In the genomic region with DNA sequence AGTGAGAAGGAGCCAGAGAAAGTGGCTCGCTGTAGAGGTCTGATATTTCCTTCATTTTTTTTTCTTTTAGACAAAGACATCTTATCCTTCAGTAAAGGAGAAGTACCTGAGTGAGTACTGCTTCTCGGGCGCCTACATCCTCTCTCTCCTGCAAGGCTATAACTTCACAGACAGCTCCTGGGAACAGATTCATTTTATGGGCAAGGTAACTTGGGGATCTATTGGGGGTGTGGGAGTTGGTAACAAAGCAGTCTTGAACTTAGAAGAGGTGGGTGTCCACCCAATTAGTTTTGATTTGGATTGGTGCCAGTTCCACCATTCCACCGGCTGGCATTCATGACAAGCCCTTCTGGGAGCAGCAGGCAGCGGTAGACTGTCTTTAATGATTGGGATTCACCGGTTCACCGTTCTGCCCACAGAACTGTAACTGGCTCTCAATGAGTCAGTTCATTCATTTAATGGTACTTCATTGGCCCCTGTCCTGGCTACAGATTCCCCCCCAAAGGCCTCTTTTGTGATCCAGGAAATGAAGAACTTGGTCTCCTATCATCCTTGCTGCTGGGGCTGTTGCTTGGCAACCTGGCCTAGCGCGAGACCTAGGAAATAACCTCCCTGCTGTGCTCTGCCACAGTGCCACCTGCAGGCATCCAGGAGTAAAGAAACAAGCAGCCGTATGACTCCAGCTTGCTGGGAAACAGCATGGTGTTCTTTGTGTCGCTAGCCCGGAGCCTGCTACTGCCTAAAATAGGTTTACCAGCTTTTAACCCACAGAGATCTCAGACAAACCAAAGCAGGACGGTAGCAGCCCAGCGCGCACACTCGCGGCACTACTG, we compare ENCODE assay signal across 8 mouse cellular contexts. TPM values are rescaled to one million over a fixed set of nuclear protein-coding genes. Genes with fewer than 3 reads are reported as not detected.
A peak's percentile ranks its signal among the peaks of the same experiment; 100 is the strongest.
DNase-seq lines count a peak whose midpoint lies in the region; ATAC-seq lines count a peak whose summit lies in the region.

No protein-coding gene starts in this region.

- peak overlapping the region; percentile 90 for H3K27ac ChIP-seq in hindbrain, embryonic 14.5 days

- peak overlapping the region; percentile 47 for H3K4me2 ChIP-seq in hindbrain, embryonic 14.5 days (replicated peaks)

- H3K9ac ChIP-seq in hindbrain, embryonic 14.5 days: peak overlapping the region; percentile 59

- peak overlapping the region; percentile 16 for H3K4me3 ChIP-seq in hindbrain, embryonic 14.5 days (replicated peaks; ENCODE audit: low read length)

- peak; percentile 81 for ATAC-seq in activated CD4-positive, CD25-positive, alpha-beta regulatory T cell, adult 4 months
- ATAC-seq in hindbrain, embryonic 14.5 days (ENCODE audit: low FRiP score): peak; percentile 95

- H3K9me3 ChIP-seq in hindbrain, embryonic 14.5 days (ENCODE audit: control insufficient read depth, low read length): no peaks in the 10 kb centered on the region

- 18% methylated on average over 17 of the region's 17 CpGs for WGBS in hindbrain, embryonic 14.5 days

- peaks cover 11% of the 10 kb centered on the region for H3K4me1 ChIP-seq in hindbrain, embryonic 14.5 days (replicated peaks; ENCODE audit: control insufficient read depth, insufficient read depth, low read length)

- peak; percentile 65 to 69 for DNase-seq in cerebellum, postnatal 36 days
- peak; percentile 60 to 80 for DNase-seq in frontal cortex, postnatal 36 days (ENCODE audit: low spot score in 2 of 2)
- peak; percentile 86 for DNase-seq in hindbrain, embryonic 14.5 days (ENCODE audit: low spot score)
- peak; percentile 69 to 73 for DNase-seq in layer of hippocampus, postnatal 36 days
- peak; percentile 65 for DNase-seq in lung, postnatal 25 days (ENCODE audit: low spot score)
- DNase-seq in retina, postnatal 1 day: peak; percentile 95
- peak; percentile 55 for DNase-seq in yolk sac, embryonic 10.5 days (ENCODE audit: low spot score)

- no peaks in the 10 kb centered on the region for H3K27me3 ChIP-seq in hindbrain, embryonic 14.5 days (ENCODE audit: control insufficient read depth, insufficient read depth, low read length)

- no peaks in the 10 kb centered on the region for H3K36me3 ChIP-seq in hindbrain, embryonic 14.5 days (replicated peaks; ENCODE audit: control insufficient read depth, insufficient read depth)

RNA-seq across cellular contexts. Expression of a gene that starts 11.7 kb away (rescaled TPM):
- polyA plus RNA-seq in activated CD4-positive, CD25-positive, alpha-beta regulatory T cell, adult 4 months (2017; shearing (Covaris generic)): 1 to 10 TPM; 1.0 to 2.2 TPM
- polyA plus RNA-seq in hindbrain, embryonic 14.5 days (2014; fragmentation: Nextera tagmentation; extraction: Ambion mirVana): 0.55 TPM in 1 of 2 replicates, not detected in the other
- total RNA-seq in layer of hippocampus, postnatal 36 days (2021): under 1 TPM; 0.15 to 0.40 TPM

Comparison
In these comparisons a context has a peak if more than half of its experiments do, and no peak if none do; other contexts are left out.
1. Peak in every context shown above with its lines: DNase-seq, ATAC-seq, H3K4me3 ChIP-seq and H3K27ac ChIP-seq.